Mouse (Mus musculus): ENCODE results near the gene Gm45623.

Gene Gm45623

DNA sequence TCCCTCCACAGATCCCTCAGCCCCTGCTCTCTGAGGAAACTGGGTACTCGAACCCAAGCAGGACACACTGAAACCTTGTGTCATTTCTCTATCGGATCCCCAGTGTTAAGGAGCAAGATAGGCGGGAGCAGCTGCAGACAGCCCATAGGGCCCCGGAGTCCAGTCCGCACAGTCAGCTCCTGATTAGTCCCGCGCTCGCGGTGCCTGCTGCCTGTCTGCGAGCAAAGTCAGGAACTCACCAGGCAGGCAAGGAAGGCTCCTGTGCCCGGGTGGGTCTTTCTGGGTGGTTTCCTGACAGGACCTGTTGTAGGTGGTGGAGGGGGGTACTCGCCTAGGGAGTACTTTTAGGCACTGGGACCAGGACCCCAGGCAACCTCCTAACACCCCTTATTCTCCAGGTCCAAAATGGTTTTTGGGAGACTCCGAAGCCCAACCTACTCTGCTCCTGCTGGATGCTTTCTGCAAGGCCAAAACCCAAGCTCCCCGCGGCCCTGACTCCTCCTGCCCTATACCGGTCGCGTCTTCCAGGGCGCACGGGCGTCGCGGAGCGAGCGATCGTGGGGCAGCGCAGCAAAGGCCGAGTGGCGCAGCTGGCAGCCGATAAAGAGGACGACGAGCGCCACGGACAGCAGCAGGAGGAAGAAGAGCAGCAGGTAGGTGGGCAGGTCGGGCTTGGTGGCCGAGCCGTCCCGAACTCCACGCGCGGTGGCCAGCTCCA, 994 bp downstream of the Gm45623 start:
- 6% methylated on average over 40 of the region's 41 CpGs for WGBS

DNA sequence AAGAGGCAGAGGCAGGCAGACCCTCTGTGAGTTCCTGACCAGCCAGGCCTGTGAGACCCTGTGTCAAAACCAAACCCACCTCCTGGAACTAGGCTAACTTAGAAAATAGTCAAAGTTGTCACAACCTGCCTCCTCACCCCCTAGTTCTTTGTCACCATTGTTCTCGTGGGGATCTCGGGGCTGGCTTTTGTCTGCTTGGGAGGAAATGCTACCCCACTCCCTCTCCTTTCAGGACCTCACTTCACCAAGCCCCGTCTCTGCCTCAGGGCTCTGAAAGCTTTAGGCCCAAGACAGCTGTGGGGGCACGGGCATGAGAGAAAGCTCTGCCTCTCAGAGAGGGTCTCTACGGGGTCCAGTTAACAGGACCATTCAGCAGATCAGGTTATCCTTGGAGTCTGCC, 1.9 kb downstream of the Gm45623 start:
- 68% methylated on average over 5 of the region's 5 CpGs for WGBS

DNA sequence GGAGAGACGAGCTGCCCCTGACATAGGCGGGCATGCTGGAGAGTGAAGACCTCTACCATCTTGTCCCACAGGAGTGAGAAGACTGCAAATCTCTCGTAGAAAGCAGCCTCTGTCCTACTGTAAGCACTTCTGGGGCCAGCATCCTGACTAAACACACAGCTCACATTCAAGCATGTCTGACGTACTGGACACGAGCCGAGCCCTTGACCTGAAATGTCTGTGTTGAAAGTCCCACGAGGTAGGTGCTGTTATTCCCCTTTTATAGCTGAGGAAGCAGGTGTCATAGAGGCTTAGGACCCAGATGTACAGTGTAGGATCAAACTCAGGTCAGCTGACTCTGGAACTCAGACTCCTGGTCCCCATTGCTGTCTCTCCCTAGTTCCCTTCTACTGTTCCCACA, 4.2 kb downstream of the Gm45623 start:
- 90% methylated on average over 7 of the region's 7 CpGs for whole genome bisulfite sequencing

DNA sequence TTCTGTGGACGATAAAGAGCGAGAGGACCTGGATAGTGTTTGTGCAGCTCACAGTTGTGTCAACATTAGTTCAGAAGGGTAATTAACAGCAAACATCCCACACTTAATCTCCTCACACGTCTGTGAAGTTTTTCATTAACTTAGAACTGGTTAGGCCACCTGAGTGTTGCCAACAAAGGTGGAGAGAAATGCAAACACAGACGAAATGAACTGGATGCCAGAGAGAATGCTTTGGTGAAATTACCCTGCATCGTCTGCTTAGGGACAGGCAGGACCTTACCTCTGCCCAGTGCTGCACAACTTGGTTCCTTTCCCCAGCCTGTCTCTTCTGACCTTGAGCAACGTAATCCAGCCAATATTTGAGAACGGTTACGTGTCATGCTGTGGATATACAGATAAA, 6.1 kb downstream of the Gm45623 start:
- 84% methylated on average over 8 of the region's 8 CpGs for WGBS

DNA sequence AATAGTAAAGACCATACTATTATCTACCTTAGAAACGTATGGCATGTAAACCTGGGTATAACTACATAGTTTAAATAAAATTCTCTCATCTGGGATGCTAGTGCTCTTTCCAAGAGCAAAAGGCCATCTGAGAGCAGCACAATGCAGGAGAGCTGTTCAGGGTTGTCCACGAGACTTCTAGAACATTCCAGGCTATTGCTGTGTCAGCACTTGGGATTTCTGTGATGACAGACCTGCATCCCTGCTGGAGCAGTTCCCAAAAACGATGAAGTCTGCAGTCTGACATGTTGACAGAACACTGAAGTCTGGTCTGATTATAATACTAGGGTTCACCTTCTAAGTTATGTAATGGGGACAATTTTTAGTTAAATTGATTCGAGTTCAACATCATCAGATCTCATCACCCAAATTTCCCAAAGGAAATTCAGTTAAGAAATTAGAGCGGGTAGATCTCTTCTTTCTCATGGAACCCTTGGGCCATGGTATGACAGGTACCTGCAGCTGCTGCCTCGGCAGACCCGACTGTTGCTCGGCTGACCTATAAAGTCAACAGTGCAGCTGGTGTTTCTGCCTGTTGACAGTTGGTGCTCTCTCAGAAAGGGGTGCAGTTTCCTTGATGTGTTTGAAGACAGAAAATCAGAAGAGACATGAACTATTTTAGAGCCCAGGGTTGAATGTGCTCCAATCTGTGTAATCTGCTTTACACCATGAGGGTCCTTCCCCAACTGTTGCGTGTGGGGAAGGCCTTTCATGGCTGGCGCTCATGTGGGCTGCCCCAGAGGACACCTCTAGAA, 6.7 kb downstream of the Gm45623 start:
- WGBS, result 86% methylated on average over 10 of the region's 10 CpGs

DNA sequence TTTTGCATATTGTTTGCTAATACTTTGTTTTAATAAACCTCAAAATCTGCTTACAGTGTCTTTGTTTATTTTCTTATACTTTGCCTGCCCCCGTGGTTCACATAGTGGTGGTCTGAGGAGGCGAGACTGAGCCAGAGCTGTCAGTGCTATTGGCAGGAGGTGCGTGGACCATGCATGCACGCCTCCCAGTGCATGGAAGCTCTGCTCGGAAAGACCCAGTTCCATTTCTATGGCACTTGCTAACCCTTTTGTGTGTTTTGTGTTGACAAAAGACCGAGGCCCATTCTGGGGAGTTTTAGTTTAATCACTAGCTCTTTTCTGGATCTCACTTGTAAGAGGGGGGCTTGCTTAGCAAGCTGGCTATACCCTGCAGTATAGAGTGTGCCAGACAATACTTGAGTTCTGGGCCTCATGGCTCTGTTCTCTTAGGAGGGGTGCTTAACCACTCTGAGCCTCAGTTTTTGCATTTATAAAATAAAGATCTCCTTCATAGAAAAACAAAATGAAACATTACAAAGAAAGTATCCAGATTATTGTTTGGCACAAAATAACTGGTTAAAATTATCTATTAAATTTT, 11.2 kb downstream of the Gm45623 start:
- WGBS, result 77% methylated on average over 6 of the region's 6 CpGs

DNA sequence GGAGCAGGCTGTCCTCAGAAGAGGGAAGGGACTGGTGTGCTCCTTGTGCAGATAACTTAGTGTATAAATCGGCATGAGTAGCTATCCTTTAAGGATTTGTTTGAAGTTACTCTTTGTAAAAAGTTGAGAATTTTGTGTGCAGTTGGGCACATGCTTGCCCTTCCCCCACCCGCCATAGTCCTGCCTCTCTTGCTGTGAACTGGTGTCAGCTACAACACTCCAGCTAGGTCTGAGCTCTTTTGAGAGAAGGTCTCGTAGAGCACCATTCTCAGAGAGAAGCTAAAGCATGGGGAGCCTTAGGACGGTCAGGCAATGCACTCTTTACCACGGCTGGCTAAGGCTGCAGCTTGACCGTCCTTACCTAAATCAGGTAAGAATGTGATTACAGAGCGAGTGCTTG, 11.9 kb downstream of the Gm45623 start:
- WGBS, result 91% methylated on average over 7 of the region's 7 CpGs

DNA sequence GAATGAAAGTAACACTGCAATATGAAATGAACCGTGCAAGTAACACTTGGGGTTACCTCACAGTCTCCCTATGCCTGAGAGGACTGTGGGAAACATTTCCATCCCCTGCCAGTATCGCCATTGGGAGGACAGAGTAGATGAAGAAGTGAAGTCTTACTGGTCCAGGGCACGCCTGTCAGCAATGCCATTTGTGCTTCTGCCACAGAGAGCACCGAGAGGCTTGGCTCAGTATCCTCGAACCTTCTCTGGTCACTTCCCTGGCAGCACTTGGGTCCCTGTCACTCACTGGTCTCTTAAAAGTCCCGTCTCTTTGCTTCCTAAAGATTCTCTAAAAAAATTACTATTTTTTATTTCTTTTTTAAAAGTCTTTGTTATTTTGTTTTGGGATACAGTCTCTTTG, 13.1 kb downstream of the Gm45623 start:
- 83% methylated on average over 6 of the region's 6 CpGs for WGBS

DNA sequence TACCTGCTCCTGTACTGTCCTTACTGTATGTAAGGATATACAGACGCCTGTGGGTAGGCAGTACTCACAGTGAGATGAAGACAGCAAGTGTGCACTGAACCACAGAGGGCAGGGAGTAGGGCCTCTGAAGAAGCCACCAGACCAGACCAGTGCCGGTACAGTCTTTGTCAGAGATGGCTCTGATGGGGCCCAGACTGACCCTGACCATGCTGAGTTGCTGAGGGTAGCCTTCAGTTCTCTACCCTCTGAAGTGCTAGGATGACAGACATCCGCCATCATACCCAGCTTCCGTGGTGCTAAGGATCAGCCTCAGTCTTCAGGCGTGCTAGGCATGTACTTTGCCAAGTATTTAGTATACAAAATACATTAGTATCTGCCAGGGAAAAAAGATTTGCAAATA, 14.1 kb downstream of the Gm45623 start:
- WGBS, result 96% methylated on average over 5 of the region's 5 CpGs

DNA sequence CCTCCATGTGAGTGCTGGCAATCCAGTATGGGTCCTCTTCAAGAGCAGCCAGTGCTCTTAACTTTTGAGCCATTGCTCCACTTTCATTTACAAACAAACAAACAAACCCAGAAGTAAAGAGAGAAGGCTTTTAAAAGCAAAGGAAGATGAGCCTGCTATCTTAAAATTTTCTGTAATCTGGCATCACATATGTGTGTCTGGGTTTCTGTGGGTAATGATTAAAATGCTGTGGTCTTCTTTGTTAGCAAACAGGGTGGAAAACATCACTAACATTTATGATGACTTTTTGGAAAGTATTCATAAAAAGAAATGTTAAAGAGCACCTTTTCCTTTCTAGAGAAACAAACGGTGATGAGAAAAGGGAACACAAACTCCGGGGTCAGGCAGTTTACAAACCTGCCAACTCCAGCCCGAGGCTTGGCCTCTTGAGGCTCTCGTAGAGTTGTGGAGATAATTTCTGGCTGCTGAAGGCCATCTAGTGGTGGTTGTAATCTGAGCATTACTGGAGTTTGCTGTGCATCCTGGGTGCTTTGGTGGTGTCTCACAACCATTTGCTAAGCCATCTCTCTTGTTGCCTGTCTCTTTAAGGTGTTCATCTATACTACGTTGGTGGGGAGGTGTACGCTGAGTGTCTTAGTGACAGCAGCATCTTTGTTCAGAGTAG, 18.3 kb downstream of the Gm45623 start:
- 38% methylated on average over 6 of the region's 6 CpGs for WGBS

DNA sequence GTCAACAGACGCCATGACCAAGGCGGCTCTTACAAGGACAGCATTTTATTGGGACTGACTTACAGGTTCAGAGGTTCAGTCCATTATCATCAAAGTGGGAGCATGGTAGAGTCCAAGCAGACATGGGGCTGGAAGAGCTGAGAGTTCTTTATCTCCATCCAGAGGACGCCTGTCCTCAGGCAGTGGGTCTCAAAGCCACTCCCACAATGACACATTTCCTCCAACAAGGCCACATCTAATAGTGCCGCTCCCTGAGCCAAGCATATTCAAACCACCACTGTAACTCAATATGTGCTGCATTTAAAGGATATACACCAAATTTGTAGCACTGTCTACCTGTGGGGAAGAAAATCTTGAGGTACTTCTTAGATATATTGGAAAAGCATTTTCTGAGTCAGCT, 19.0 kb downstream of the Gm45623 start:
- WGBS, result 93% methylated on average over 4 of the region's 4 CpGs

DNA sequence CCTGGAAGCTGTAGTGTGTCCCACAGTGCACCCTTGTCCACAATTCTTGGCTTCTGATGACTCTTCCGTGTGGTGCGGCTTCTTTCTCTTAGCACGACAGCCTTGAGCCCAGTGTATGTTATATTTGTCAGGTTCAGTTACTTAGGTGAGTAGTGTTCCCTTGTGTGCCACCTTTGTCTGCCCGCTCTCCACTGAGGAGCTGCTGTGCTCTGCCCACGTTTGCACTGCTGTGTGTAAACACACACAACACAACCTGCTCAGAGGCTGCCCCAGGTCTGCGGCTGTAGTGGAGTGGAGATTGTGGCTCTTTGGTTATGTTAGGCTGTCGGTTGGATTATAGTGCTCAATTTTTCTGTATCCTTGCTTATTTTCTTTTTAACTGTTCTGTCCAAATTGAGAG, 24.6 kb downstream of the Gm45623 start:
- 89% methylated on average over 7 of the region's 7 CpGs for WGBS

DNA sequence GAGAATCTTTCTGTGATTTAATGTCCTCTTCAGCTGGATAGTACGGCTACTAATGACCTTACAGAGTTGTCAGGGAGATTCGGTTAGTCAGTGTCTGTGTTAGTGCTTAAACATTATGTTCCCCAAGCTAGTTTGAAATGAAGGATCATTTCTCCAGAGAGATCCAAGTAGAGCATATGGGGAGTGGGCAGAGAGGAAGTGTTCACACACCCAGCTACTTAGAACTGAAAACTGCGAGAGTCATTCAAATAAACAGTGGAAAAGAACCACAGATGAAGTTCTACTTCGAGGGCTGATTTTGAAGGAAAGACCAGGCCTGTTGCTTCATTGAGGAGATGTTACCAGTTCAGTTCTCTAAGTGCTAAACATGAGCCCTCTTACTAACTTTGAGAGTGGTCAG, 27.1 kb downstream of the Gm45623 start:
- 47% methylated on average over 4 of the region's 4 CpGs for WGBS

DNA sequence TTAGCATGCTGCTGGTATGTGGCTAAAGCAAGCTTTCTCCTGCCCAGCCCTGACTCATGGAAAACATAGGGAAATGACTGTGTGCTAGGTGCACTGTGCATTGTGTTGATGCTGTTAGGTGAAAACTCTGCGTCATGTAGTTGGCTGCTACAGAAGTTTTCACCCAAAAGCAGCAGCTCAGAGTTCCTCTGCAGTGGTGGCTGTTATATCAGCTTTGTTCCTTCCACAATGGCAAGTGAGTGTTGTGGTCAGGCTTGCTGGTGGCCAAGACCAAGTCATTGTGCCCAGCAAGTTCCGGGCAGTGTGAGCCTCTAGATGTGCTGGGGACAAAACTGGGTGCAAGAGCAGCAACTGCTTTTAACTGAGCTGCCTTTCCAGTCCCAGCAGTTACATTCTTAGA, 41.4 kb downstream of the Gm45623 start:
- WGBS, result 68% methylated on average over 2 of the region's 2 CpGs

DNA sequence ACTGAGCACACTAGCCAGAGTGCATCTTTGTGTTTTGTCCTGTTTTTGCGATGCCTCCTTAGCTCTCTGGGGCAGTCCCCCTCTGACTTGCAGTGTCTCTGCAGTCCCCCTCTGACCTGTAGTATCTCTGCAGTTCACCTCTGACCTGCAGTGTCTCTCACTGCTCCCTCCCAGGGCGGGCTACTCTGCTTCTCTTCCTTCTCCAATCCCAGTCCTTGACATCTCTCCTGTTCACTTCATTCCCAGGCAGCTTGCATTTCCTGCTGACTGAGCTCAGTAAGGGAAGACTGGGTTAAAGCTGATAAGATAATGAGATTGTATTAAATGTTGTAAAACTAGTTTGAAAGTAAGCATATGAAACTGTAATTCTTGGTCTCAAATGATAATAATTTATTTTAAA, 43.0 kb downstream of the Gm45623 start:
- 81% methylated on average over 2 of the region's 2 CpGs for WGBS

DNA sequence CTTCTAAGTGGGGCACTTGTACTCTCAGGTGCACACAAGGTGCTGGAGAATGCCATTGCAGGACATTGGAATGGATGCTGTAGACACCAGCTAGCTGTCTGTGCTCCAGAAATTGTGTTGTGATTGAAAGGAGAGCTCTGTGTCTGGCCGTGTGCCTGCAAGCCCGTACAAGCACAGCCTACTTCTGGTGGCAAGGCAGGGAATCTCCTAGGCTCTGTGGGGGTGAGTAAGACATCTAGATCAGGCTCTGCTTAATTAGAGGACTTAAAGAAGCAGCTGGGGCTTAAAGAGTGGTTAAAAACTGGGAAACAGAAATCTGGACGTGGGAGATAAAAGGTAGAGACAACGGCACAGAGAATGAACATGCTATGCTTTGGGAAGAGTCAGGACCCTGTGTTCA, 46.0 kb downstream of the Gm45623 start:
- WGBS, result 51% methylated on average over 4 of the region's 4 CpGs

DNA sequence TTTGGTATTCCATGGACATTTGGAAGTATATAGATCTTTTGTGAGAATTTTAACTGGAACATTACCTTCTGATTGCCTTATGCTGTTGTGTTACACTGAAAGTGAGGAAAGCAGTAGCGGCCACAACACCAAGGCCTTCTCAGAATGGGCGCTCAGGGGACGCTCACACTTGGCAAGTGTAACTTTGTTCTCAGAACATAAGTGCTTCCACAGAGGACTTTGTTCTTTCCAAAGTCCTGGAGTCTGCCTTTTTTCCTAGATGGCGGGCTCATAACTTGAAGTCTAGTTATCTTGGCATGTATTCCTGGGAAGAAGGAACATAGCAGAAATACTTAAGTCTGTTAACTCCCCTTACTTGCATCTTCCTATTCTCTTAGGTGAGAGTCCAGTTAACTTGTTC, 46.5 kb downstream of the Gm45623 start:
- 82% methylated on average over 4 of the region's 4 CpGs for WGBS

DNA sequence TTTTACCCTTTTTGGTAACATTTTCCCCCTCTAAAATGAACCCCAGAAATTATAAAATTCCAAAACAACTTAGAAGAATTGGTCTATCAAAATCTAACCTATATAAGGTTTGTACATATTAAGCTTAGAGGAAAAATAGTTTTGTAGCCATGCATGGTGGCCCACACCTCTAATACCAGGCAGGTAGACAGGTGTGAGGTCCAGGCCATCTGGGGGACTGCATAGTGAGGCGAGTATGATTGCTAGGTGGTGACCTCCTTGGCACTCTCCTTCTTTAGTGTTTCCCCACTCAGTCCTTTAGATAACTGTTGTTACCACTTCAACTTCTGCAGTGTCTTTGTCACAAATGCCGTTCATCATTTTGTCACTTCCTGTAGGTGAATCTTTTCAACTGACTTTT, 49.0 kb downstream of the Gm45623 start:
- WGBS, result 61% methylated on average over 2 of the region's 2 CpGs

DNA sequence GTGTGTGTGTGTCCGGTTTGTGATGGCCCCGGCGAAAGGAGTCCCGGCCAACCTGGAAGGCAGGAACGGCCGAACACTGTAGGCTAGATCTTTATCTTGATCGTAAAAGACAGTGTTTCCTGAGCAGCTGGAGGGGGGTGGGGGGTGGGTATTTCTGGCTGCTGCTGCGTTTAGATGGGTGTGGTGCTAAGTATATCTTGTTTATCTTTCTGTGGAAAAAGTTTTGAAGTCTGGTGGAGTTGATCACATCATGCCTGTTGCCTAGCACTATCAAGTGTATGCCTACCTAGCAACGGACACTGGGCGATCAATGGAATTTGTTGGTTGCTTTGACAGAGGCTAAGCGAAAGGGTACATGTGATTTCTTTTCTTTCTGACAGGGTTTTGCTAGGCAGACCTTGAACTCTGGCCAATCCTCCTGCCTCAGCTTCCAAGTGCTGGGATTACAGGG, 49.7 kb downstream of the Gm45623 start:
- WGBS, result 2% methylated on average over 11 of the region's 11 CpGs

DNA sequence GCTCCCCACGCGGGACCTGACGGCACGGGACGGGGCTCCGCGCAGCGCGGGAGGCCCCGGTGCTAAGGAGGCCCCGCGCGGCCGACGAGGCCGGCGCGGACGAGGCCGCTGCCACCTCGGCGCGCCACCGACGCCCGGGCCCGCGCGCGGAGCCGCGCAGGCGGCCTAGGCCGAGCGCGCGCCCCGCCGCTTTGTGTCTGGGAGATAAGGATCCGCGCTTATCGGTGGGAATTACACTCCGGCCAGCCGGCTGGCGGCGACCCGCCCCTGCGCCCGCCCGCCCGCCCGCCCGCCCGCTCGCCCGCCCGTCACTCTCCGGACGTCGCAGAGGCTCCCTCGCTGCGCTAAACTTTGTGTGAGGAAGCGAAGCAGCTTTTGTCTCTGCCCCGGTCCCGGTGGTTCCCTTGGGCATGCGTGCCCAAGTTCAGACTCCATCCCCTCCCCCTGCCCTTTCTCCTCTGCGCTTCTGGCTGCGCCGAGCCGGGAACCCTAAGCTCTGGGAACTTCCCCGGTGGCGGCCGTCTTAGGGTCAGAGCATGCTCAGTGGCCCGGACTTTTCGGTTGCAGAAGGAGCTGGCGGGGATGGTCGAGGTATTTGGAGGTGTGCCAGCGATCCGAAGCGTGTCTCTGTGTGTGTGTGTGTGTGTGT, 50.3 kb downstream of the Gm45623 start:
- WGBS, result under 1% methylated on average over 80 of the region's 80 CpGs

DNA sequence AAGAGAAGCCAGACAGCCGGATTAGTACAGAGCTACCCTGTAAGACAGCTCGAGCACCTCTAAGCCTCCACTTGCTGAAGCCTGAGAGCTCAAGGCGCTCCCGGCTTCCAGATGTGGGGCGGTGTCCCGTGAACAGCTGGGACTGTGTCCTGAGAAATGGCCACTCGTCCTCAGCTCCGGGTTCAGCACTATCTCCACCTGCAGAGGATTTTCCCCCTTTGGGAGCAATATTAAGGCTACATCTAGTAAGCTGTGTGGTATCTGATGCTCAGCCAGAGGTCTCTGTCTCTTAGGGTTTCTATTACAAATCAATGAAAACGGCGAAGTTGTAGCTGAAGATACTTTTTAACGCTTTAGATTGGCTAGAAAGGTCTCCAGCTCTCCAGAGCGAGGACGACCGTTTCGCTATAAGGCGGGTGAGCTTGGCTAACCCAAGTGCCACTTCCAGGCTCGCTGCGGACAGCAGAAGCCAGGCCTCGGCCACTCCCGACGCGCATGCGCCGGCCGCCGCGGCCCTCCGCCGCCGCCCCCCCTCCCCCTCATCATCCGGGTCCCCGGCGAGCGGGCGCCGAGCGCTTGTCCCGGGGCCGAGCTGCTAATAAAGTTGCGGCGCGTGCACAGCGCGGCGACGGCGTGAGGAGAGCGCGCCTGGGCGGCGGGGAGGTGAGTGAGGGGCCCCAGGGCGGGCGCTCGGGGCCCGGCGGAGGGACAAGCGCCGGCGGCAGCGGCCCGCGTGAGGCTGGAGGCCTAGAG, 51.0 kb downstream of the Gm45623 start, which contains the start of gene Smad5:
TSS of gene Smad5 (plus strand) at position 542 of the 753 bp plus-strand sequence.
- 4% methylated on average over 62 of the region's 62 CpGs for WGBS

Measured in cerebral cortex, adult 2 months (tissue).